Mouse (Mus musculus): ENCODE results near the gene Wipf2.
A peak's percentile ranks its signal among the peaks of the same experiment; 100 is the strongest.
"Not testable (repeated sequence)": the region's sequence is repeated elsewhere in the genome, so short reads cannot be mapped to it uniquely, and the experiment has no call there.

The Wipf2 gene

GRCm38 (mm10) chr11:98933151-98933550 is 69.7 kb downstream of the Wipf2 start:
- peak; percentile 90 for DNase-seq

- DNase-seq = not testable (repeated sequence)
These were observed 70.4 kb downstream of the Wipf2 start for GRCm38 (mm10) chr11:98933847-98934246.

GRCm38 (mm10) chr11:98934367-98934766 is 70.9 kb downstream of the Wipf2 start:
- DNase-seq = no peak

GRCm38 (mm10) chr11:98935123-98935522 is 71.7 kb downstream of the Wipf2 start:
- no peak for DNase-seq

- no peak for DNase-seq
These were observed 72.7 kb downstream of the Wipf2 start for GRCm38 (mm10) chr11:98936170-98936569.

GRCm38 (mm10) chr11:98936606-98937409 is 73.4 kb downstream of the Wipf2 start:
- no peak for DNase-seq

GRCm38 (mm10) chr11:98937410-98937913 is 74.0 kb downstream of the Wipf2 start:
- DNase-seq = peak; percentile 67

- DNase-seq = peak; percentile 43
These were observed 74.7 kb downstream of the Wipf2 start for GRCm38 (mm10) chr11:98937914-98938694.

GRCm38 (mm10) chr11:98938701-98939083 is 75.3 kb downstream of the Wipf2 start:
- DNase-seq = no peak

- no peak for DNase-seq
These were observed 75.9 kb downstream of the Wipf2 start for GRCm38 (mm10) chr11:98939084-98939952.

GRCm38 (mm10) chr11:98939953-98940641 is 76.7 kb downstream of the Wipf2 start:
- no peak for DNase-seq

- DNase-seq = no peak
These were observed 77.3 kb downstream of the Wipf2 start for GRCm38 (mm10) chr11:98940776-98941175.

- peak; percentile 81 for DNase-seq
These were observed 77.9 kb downstream of the Wipf2 start for GRCm38 (mm10) chr11:98941341-98941825.

GRCm38 (mm10) chr11:98941826-98942550 is 78.5 kb downstream of the Wipf2 start:
- DNase-seq = no peak

GRCm38 (mm10) chr11:98942555-98942922 is 79.1 kb downstream of the Wipf2 start:
- no peak for DNase-seq

GRCm38 (mm10) chr11:98942923-98943641 is 79.6 kb downstream of the Wipf2 start:
- DNase-seq = no peak

GRCm38 (mm10) chr11:98943741-98944461 is 80.5 kb downstream of the Wipf2 start:
- DNase-seq = no peak

- DNase-seq = no peak
These were observed 81.6 kb downstream of the Wipf2 start for GRCm38 (mm10) chr11:98944897-98945604.

GRCm38 (mm10) chr11:98945605-98945977 is 82.2 kb downstream of the Wipf2 start:
- DNase-seq = no peak
